Mouse (Mus musculus) cerebellum, adult 9-10 months (tissue): Measurements from ENCODE around the gene Fstl3.
A peak's percentile ranks its signal among the peaks of the same experiment; 100 is the strongest.
"Not testable (repeated sequence)": the region's sequence is repeated elsewhere in the genome, so short reads cannot be mapped to it uniquely, and the experiment has no call there.

Source experiments
- DNase-seq: peaks from one replicate; pipeline ENCODE4 v3.0.0; 2022

Fstl3 gene

DNA sequence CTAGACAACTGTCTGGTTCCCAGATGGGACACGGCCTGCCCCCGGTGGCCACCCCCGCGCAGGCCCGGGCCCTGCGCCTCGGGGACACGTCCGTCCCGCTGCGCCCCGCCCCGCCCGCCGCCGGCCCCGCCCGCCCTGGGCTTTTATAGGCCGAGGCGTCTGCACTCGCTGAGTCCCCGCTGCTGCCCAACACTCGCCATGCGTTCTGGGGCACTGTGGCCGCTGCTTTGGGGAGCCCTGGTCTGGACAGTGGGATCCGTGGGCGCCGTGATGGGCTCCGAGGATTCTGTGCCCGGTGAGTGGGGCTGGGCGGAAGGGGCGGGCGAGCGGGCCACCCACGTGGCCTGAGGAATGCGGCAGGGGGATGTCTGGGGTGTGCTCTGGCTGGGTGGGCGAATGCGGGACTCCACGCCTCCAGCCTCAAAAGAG is at the start of gene Fstl3:
Gene Fstl3 (plus strand): TSS at position 170 of the 429 bp plus-strand sequence.
- no peak for DNase-seq

DNA sequence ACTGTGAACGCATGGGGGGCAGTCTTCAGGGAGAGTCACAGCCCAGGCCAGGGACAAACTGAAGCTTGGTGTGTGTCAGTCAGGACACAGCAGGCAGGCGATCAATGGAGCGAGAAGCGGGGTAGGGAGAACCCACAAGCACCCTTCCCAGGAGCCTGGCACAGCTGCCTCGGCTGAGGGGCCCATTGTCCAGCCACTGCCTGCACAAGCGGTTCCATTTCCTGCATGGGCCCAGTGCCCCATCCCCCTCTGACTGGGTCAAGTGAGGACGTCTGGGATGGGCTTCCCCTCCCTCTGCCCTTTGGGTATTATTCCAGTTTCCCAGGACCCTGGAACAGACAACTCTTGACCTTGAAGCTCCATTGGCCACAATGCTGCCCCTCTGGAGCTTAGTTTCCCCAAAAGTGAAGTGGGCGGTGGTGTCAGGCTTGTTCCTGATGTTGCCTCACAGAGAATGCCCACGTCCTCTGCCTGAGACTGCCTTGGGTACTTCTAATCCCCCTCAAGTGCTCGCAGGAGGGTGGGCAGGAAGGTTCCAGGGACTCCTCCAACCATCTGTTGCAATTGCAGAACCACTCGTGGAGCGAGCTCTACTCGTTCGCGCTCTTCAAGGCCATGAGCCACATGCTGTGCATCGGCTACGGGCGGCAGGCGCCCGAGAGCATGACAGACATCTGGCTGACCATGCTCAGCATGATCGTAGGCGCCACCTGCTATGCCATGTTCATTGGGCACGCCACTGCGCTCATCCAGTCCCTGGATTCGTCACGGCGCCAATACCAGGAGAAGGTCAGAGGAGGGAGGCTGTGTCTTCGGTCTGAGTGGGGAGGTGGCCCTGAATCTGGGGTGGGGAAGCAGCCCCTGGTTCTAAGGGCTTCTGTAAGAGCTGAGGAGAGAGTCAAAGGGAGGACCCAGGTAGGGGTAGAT is 48.5 kb upstream of the Fstl3 start:
- no peak for DNase-seq

DNA sequence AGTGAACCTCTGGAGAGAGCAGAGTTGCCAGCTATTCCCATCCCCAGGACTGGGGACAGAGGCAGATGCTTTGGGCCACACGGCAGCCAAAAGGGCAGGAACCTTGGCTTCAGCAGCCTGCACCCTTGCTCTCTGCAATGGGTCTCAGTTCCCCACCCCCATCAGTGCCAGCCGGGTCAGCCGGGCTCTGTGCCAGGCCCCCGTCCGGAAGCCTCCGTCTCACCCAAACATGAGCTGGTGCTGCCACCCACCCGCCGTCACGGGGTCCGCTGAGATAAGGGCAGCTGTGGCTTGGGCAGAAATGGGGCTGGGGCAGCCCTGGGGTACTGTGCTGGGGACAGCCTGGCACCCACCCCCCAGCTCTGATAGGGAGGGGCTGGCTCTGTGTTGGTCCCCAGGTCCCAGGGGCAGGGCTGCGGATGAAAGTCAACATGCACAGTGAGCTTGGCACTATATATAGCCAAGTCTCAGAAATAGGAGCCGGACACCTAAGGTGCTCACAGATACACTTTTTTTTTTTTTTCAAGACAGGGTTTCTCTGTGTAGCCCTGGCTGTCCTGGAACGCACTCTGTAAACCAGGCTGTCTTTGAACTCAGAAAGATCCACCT is 47.6 kb upstream of the Fstl3 start:
- no peak for DNase-seq

DNA sequence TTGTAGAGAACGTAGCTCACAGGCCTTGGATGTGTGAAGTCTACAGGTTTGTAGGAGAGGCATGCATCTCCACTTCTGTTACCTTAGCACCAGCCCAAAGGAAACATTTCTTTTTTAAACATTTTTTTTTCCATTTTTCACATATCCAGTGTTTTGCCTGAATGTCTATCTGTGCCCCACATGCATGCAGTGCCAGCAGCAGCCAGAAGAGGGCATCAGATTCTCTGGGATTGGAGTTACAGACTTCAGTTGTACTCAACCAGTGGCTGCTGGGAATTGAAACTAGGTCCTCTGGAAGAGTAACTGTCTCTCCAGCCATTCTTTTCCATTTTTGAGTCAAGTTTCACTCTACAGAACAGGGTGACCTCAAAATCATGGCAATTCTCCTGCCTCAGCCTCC is 44.6 kb upstream of the Fstl3 start:
- DNase-seq, result no peak

DNA sequence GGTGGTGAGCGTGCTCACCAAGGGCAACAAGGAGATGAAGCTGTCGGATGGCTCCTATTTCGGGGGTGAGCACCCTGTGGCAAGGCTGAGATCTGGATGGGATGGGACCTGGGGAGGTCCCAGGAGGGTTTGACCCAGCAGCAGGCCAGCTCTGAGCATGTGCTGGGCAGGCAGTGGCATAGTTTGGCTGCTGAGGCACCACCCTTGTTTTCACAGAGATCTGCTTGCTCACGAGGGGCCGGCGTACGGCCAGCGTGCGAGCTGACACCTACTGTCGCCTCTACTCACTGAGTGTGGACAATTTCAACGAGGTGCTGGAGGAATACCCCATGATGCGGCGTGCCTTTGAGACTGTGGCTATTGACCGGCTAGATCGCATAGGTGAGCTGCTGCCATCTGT is 43.2 kb upstream of the Fstl3 start:
- no peak for DNase-seq

DNA sequence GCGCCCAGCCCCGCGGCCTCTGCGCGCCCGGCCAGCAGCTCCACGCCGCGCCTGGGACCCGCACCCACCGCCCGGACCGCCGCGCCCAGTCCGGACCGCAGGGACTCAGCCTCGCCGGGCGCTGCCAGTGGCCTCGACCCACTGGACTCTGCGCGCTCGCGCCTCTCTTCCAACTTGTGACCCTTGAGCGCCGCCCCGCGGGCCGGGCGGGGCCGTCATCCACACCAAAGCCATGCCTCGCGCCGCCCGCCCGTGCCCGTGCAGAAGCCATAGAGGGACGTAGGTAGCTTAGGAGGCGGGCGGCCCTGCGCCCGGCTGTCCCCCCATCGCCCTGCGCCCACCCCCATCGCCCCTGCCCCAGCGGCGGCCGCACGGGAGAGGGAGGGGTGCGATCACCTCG is 41.7 kb upstream of the Fstl3 start:
- DNase-seq, result no peak

DNA sequence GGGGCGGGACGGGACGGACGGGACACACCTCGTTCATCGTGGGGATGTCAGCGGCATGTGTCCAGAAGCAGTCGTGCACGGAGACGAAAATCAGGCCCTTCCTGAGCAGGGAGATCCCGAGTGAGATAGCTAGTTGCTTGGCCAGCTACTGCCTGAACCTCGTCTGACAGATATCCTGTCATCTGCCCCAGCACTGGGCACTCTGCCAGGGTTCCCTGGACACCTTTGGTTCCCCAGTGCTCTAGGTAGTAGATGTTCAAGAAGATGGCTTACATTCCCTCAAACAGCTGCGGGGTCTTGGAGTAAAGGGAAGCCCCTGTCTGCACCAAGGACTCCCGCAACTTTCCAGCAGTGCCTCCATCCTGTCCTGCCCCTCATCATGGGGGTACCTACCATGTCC is 40.4 kb upstream of the Fstl3 start:
- no peak for DNase-seq

DNA sequence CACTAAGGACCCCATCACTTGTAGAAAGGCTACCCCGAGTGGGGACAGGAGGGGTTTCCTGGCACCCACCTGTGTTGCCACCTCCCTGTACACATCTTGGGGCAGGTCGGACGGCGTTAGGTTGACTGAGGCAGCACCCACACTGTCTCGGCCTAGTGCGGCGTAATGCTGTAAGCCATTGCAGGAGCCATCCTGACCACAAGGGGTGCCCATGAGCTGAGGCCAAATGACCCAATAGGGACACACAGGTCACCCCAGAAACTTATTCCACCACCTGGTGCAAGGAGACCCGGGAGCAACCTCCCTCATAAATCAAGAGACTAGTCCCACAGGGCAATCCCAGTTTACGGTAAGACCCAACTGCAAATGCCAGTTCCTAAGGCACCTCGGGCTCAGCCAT is 38.8 kb upstream of the Fstl3 start:
- no peak for DNase-seq

DNA sequence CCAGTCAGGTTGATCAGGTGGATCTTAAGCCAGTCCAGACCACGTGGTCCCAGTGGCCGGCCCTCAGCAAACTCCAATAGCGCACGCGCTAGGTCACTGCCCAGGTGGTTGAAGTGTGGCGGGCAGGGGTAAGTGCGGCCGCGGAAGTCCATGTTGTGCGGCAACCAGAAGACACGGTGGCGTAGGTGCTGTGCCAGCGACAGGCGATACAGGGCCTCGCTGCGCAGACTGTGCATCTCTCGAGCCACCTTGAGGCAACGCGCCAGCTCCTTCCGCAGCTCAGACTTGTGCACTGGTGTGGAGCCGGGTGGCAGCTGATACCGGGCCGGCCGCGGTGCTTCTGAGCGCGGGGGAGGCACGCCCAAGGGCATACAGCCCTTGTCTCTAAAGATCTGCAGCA is 37.8 kb upstream of the Fstl3 start:
- DNase-seq, result no peak

DNA sequence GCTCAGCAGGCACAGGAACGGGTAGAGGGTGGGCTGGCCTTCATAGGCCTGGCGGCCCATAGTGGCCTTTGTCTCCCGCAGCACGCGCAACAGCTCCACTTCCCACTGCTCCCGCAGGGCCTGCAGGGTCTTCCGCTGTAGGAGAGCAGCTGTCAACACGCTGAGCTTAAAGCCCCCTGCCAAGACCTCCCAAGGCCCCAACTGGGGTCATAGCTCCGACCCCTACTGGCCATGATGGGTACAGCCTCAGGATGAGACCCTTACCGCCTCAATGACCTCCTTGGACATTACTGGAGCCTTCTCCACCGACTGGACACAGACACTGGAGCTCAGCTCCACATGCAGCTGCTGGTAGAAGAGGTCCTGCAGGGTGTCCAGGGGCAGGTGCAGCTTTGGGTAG is 36.2 kb upstream of the Fstl3 start:
- no peak for DNase-seq

DNA sequence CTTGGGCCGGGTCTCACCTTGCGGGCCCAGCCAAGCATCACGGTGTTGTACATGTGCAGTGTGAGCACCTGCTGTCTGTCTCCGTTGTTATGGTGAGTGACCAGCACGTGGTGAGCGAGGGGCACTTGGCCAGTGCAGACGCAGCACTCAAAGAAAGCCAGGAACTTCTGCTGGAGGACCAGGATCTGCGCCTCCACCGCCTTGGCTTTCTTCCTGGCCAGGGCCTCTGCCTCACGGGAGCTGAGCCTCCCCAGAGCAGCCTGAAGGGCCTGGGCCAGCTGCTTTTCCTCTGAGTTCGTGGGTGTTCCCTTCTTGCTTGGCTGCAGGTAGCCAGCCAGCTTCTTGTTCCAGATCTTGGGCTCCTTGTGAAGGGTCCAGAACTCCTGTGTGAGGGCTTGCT is 33.9 kb upstream of the Fstl3 start:
- DNase-seq, result no peak

DNA sequence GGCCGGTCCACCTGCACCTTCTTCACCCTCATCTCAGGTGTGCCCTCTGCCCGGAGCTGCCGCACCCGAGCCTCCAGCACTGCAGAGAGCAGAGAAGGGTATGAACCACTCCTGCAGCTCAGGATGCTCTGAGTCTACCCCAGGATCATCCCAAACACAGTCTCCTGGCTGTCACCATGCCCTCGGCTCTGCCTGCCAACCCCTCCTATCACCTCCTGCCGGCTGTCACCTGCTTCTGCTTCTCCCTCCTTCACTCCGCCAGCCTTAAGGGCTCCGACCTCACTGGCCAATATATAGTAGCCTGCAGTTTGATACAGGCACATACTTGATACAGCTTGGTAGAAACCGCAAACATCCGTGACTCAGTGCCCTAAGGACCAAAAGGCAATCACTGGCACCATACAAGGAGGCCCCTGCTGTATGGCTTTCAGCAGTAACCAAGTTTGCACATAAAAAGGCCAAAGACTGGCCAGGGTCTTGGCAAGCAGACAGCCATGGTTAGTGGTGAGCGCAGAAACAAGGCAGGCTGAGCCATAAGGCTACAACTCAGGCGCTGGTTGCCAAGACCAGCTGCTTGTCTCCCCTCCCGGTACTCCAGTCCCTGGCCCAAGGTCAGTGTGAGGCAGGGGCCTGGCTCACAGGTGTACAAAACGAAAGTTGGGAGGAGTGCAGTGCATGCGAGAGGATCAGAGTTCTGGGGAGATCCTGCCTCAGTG is 33.3 kb upstream of the Fstl3 start:
- DNase-seq, result peak; percentile 74

DNA sequence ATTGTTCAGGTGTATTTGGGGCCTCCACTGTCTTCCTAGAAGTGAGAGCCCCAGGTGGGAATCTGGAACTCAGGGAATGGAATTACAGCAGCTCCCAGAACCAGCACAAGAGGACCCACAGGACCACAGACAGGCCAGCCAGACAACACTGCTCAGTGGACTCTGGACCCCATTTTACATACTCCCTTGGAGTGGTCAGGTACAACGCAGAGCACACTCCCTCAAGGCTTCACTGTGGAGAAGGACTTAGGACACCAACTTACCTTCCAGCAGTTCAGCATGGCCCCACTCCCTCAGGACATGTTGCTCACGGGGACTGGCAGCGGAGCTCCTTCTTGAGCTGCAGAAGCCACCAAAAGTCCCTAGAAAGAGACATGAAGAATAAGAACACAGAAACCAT is 31.7 kb upstream of the Fstl3 start:
- no peak for DNase-seq

DNA sequence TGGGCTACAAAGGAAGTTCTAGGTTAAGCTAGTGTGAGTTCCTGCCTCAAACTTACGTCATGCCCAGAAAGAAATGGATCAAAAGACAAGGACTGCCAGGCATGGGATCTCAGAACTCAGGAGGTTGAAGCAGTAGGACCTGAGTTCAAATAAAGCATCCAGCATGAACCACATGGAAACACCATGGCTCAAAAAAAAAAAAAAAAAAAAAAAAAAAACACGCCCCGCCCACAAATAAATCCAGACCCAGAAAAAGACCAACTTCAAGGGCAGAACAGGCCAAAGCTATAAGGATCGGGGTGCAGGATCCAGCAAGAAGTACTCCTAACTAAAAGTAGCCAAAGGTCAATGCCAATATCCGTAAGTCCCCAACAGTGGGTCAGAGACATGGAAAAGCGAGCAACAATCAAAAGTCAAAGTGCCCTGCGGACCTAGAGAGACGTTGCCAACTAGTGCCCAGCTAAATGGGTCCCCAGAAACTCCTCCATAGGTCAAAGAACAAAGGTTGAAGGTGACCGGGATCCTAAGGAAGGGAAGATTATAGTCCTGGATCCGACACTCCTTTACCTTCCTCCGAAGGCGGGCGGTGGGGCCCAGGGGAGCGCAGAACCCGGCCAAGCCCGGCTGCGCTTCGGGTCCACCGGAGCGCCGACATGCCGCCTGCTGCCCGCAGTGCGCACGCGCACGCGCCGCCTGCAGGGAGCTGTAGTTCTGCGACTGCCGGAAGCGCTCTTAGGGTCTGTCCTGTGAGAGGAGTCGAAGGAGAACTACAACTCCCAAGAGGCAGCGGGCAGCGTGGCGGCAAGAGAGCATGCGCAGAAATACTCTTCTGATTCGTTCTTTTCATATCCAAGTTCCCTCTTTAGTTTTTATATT is 30.9 kb upstream of the Fstl3 start, which contains the start of gene Polrmt:
Gene Polrmt (minus strand): TSS at position 684 of the 876 bp plus-strand sequence.
- DNase-seq, result peak; percentile 98

DNA sequence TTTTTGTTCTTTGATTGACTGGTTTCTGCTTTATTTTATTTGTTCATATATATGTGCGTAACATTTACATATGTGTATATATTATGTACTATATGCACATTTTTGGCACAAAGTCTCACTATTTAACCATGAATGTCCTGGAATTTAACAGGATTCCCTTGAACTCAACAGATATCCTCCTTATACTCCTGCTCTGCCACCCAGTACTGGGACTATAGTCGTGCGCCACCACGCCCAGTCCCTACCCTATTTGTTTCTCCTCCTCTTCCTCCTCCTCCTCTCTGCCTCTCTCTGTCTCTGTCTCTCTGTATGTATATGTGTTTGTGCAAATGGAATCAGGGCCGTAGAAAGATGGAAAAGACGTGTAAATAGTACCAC is 30.3 kb upstream of the Fstl3 start:
- DNase-seq, result no peak

DNA sequence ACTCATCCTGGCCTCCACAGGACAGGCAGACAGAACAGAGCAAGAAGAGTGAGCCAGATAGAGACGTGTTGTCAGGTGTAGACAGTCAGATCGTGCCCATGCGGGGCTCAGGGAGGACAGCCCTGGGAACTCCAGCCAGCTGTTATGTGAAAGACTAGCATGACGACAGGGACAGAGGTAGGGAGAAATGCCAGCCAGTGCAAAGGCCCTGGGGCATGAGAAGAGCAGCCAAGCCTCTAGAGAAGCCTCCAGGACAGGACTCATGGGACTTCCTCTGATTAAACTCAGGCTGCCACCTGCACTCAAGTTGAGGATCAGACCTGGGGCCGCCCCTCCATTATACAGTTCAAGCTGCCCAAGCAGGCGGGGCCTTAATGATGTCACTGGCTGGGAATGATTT is 28.6 kb upstream of the Fstl3 start:
- DNase-seq, result no peak

DNA sequence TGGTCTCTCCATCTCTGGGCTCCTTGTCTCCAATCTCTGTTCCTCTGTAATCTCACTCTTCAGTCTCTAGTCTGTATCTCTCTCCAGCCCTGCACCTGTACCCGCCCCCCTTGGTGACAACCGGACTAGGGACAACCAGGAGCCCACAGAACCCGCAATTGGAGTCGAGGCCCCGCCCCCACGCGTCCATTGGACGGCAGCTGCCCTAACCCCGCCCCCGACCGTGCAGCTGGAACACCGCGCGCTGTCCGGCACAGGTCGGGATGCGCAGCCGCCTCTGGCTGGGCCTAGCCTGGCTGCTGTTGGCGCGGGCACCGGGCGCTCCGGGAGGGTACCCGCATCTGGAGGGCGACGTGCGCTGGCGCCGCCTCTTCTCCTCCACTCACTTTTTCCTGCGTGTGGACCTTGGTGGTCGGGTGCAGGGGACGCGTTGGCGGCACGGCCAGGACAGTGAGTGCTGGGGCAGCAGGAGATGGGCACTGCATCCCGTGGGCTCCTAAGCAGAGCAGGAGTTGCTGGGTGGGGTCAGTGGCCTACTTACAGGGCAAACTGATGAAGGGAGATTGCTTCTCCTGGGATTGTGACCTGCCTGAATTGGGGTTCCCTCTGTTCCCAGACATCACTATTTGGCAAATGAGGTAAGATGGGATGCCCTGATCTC is 22.1 kb upstream of the Fstl3 start, which contains the start of gene Fgf22:
Gene Fgf22 (plus strand): TSS at position 221 of the 661 bp plus-strand sequence.
- peak; percentile 87 for DNase-seq

DNA sequence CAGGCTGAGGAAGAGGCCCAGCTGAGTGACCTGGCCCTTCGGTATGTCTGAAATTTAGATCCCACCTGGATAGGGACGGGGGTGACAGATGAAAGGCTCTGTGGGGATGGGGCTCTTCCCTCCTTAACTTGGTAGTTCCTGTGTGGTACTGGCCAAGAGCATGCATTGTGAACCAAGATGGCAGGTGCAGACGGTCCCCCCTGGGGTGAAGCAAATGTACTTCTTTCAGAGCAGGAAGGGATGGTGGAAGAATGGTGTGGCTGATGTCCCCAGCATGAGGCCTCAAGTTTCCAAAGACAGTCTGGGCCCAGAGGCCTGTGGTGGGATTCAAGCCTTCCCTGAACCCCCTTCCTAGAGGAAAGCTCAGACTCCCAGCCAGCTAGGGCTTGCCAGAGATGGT is 21.2 kb upstream of the Fstl3 start:
- no peak for DNase-seq

DNA sequence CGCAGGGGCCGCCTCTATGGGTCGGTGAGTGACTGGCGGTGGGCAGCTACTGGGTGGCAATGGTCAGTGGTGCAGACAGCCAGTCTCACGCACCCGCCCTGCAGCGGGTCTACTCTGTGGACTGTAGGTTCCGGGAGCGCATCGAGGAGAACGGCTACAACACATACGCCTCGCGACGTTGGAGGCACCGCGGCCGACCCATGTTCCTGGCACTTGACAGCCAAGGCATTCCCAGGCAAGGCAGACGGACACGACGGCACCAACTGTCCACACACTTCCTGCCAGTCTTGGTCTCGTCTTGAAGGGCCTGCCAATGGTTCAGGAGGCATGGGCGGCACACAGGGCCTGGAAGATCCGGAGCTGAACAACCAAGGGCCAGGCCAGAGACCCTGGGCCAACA is 20.4 kb upstream of the Fstl3 start:
- DNase-seq, result no peak

DNA sequence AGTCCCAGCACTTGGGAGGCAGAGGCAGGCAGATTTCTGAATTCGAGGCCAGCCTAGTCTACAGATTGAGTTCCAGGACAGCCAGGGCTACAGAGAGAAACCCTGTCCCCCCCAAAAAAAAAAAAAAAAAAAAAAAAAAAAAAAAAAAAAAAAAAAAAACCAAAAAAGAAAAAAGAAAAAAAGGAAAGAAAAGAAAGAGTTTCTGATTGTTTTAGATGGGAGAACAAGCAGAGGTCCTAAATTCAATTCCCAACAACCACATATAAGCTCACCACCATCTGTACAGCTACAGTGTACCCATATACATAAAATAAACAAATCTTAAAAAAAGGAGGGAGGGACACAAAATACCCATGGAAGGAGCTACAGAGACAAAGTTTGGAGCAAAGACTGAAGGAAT is 17.4 kb upstream of the Fstl3 start:
- DNase-seq, result not testable (repeated sequence)

DNA sequence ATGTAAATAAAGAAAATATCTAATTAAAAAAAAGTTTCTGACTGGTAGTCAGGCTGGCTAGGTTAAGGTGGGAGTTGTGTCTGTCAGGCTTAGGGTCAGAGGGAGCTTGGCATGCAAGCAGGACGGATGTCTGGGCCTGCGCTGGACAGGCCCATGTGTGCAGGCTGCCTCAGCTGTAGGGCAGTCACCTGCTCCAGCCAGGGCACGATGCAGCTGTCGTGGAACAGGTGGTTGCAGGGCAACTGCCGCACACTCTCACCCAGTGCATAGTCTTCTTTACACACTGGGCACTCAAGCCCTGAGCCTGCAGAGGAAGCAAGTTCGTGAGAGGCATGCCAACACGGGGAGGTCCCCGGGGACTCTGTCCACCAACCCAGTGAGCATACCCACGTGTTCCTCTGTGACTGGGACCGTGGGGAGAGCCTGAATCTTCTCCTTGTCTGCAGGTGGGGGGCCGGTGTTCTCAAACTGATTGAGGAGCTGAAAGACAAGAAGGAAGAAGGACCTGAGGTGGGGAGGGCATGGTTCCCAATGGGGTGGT is 16.4 kb upstream of the Fstl3 start:
- no peak for DNase-seq

DNA sequence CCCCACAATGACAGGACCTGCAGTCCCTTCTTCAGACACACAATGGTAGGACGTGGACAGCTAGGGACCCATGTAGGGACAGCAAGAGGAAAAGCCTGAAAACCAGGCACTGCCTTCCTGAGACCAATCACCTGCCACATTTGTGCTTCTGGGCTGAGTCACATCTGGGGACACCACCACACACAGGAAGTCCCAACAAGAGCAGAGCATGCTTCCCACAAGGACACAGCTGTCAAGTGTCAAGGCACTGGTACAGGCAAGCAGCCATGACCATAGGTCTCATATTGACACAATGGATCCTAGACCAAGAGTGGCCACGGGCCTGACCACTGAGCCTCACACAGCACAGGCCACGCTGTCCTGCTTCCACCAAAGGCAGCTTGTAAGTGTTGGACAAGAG is 14.2 kb upstream of the Fstl3 start:
- DNase-seq, result no peak
